Mouse (Mus musculus) heart, postnatal 10 days (tissue): ENCODE data around the gene Btbd9. TPM values are rescaled to one million over a fixed set of nuclear protein-coding genes. Genes with fewer than 3 reads are reported as not detected.
A peak's percentile ranks its signal among the peaks of the same experiment; 100 is the strongest.
"Not testable (repeated sequence)": the region's sequence is repeated elsewhere in the genome, so short reads cannot be mapped to it uniquely, and the experiment has no call there.

ENCODE experiments used
- DNase-seq, 2 experiments: peaks; one replicate each; pipeline ENCODE4 v3.0.0; 2021
- intact Hi-C: fragments of 180-260 bp; cut with DNase I; formaldehyde crosslinking; loops from one replicate; pipeline ENCODE4 v1.15.1; 2025
- total RNA-seq, 2 experiments: library from RNA; stranded (reverse); gene quantifications; 2 replicates each; pipeline ENCODE4 v1.2.3; 2021

The Btbd9 gene
- total RNA-seq, 2 experiments from 2014 or later, result 30.9 to 34.0 TPM

DNA sequence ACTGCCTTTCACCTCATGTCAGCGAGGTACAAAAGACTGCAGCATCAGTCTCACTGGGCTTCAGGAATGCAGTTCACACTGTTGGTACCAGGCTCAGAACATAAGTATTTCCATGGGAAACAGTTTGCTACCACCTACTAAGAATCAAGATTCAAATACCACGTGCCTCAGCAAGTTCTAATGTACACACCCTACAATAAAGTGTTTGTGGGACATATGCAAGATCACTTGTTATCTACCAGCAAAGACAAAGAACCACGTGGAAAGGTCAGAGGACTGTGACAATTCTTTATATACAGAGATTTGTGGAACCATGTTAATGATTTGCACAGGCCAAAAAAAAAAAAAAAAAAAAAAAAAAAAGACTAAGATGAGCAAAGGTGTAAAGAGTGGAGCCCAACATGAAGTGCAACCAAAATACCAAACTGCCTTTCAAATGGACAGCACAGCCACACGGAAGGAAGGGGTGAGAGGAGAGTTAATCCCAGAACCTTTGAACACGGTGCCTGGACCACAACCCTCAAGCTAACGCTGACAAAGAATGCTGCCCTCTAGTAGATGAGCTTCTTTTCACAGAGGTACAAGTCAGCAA is 12.7 kb downstream of the Btbd9 start:
- no peak for DNase-seq
- intact Hi-C loops, result no loop called here

DNA sequence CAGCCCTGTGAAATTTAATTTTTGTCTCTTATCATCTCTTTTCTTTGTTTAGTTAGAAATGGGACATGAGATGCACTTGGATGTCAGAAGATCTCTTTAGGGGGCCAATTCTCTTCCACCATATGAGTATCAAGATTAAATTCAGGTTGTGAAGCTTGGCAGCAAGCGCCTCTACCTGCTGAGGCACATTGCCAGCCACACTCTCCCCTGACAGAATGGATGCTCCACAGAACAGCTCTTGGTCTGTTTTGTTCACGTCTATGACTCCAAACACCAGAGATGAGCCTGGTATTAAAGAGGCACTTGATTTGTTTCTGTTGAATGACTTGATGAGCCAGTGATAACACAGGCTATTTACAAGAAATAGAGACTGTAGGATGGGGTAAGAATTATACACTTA is 13.5 kb downstream of the Btbd9 start:
- intact Hi-C loops, result no loop called here
- no peak for DNase-seq

DNA sequence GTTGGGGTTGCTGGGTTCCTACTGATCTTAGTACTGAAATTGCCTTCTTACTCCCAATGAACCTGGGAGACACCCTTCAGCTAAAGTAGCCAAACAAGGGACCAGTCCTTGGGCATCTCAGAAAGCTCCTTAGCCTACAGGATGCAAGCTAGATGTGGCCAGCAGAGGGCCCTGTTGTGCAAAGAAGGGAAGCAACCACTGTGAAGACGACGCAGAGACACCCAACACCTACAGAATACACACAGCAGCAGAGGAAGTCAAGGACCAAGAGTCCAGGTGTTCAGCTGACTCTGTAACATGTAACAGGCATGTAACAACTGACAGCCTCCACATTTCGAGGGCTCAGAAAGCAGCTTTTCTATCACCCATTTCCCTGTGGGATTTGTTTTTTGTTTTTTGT is 16.8 kb downstream of the Btbd9 start:
- intact Hi-C loops, result no loop called here
- peak; percentile 72 to 77 for DNase-seq

DNA sequence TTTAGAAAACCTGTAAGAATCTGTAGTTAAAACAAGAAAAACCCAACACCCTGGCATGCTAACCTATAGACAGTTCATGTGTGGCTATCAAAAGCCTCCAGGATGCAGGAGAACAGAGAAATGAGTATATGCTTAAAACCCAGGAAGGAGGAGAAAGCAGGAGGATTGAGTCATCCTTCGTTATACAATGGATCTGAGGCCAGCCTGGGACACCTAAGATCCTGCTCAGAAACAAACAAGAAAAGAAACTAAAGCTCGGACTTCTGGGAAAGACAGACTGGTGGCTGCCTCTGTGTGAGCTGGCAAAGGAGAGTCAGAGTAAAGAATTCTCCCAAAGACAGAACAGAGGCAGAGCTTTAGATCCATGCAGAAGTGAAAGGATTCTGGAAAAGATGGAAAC is 17.7 kb downstream of the Btbd9 start:
- intact Hi-C loops, result no loop called here

DNA sequence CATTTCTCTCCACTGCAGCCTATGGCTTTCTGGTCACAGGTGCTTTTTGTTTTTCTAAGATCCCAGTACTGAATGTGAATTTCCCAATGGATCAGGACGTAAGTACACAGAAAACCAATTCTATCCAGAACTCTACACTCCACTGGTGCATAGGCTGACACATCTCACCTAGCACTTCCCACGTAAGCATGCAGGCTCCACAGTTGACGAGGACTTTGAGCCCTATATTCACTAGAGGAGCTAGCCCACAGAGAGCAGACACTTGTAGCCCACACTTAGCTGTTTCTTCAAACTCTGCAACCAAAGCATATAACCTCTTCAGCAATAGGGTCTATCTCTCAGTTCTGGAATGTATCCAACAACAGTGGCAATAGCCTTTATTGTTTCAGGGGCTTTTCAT is 19.8 kb downstream of the Btbd9 start:
- DNase-seq, result no peak
- intact Hi-C loops, result no loop called here

More for the DNA sequence above, 17.7 kb downstream of the Btbd9 start:
- DNase-seq, result no peak

DNA sequence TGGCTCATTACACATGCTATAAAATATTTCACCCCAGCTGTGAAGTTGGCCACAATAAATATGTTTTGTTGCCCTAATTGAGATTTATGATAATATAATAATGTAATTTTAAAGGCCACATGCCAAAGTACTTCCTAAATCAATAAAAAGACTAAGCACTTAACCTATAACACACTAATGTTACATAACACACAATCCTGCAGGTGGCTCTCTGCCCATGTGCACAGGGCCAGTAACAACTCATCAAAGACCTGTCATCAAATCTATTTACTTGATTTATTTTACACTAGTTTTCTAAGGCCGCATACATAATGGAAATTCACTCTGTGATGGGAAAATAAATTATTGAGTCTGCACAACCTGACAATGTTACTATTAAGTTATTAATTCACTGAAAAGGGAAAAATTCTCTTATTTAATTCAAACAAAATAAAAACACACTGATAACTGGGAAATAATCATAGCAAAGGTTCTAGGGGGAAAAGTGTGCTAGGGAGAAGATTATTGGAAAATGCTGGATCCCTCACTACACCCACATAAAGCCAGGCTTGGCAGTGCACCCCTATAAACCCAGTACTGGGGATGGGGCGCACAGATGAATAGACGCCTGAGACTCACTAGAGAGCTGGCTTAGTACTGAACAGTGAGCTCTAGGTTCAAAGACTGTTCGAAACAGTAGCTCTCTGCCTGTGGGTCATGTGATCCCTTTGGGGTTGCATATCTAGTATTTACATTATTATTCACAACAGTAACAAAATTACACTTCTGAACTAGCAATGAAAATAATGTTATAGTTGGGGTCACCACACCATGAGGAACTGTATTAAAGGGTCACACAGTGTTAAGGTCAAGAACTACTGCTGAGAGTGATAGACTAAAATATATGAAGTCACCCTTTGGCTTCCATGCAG is 23.0 kb downstream of the Btbd9 start:
- no peak for DNase-seq
- intact Hi-C loops, result no loop called here

DNA sequence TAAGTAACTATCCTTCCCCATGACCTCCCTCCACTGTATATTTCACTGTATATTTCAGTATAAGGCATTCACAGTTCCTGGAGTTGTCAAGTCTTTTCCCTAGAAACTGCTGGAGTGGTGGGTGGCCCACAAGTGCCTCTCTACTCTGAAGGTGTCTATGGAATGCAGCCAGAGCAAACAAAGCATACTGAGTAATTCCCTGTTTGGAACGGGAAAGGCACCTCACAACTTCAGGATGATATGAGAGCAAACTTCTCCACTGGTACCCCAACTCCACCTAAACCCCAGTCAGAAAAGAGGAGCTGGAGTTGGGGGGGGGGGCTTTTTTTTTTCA is 25.5 kb downstream of the Btbd9 start:
- DNase-seq, result no peak
- intact Hi-C loops, result no loop called here

DNA sequence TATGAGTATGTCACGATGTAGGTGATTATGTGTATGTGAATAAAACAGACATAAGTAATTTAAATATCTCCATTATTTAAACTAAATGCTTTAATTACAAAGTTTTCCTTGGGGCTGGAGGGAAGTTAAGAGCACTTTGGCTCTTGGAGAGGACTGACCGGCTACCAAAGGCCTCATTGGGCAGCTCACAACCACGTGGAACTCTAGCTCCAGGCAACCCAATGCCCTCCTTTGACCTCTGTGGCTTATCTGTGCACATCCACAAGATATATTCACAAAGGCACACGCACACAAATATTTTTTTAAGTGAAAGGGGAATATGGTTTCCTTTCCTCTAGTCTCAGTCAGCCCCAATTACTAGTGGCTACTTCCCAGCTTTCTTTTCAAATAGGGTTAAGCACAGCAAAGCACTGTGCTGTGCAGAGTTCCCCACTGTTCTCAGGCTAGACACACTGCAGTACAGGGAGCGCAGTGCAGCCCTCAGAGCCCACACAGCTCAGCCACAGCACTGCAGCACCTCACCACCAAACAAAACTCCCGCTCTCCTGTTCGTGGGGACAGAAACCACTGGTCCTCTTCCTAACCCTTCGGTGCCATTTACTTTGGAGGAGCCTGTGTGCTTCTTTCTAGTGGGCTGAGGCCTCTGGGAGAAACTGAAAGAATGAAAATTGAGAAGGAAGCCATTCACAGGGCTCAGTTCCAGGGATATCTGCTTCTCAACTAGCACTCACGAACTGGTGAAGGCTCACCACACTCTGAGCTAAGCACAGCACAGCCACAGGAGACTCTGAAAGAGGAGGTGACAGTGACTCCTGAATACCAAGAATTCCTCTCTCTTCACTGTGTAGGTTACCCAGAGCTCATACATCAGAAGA is 26.2 kb downstream of the Btbd9 start:
- peak; percentile 26 to 44 for DNase-seq
- intact Hi-C loops, result no loop called here

DNA sequence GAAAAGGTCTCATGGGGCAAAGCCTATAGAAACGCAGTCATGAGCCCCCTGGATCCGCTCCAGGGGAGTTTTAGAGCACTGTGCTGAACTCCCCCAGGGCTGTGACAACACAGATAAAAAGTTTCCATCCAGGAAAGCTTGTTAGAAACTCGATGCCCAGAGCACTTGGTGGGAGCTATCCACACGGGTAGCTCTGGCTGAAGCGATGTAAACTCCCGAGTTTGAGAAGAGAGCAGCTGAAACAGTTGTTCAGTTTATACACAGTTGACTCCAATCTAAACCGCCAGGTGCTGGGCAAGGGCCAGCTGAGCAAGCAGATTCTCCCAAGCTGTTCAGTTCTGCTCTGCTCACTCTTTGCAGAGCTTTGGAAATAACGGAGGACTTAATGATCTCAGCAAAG is 37.2 kb downstream of the Btbd9 start:
- DNase-seq, result peak; percentile 58 to 60
- intact Hi-C loops, result no loop called here

DNA sequence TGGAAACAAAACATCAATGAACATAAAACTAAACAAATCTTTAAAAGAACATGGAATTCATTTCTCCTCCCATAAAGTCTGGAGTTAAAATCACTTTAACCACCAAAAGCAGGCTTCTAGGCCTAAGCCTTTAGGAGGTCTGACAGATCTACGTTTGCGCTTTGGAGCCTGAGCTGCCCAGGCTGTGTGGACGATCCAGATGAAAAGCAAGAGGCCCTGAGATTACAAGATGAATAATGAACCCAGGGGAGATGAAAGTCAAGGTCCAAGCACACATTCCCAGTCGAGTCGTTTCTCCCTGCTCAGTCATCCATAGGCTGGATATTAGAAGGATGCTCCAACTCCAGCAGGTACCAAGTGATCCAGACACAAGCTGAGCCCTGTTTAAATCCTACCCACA is 39.6 kb downstream of the Btbd9 start:
- intact Hi-C loops, result no loop called here
- DNase-seq, result no peak

DNA sequence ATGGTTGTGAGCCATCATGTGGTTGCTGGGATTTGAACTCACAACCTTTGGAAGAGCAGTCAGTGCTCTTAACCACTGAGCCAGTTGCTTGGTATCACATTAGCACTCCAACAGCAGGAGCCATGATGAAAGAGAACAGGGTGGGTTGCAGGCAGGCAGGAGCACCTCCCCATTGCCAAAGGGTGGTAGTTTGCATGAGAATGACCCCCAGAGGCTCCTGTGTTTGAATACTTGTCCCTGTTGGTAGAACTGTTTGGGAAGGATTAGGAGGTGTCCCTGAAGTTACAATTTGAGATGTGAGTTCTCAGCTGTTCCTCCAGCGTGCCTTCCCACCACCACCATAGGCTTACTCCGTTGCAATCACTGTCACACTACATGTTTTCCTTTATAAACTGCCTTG is 43.2 kb downstream of the Btbd9 start:
- DNase-seq, result no peak
- intact Hi-C loops, result no loop called here

DNA sequence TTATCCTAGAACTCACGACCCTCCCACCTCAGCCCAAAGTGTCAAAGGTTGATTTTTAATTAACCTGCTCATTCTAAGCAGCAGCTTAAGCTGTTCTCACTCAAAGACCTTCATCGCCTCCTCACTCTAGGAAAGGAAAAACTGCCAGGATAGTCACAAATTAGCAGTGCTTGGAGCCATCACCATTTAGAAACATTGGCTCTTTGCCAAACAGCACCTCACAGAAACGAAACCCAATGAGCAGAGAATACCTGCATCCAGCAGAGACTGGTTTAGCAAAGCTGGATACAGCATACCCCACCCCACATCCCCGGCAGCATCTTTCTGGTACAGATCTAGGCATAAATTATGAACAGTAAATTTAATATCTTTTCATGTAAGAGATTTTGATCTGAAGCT is 45.7 kb downstream of the Btbd9 start:
- no peak for DNase-seq

DNA sequence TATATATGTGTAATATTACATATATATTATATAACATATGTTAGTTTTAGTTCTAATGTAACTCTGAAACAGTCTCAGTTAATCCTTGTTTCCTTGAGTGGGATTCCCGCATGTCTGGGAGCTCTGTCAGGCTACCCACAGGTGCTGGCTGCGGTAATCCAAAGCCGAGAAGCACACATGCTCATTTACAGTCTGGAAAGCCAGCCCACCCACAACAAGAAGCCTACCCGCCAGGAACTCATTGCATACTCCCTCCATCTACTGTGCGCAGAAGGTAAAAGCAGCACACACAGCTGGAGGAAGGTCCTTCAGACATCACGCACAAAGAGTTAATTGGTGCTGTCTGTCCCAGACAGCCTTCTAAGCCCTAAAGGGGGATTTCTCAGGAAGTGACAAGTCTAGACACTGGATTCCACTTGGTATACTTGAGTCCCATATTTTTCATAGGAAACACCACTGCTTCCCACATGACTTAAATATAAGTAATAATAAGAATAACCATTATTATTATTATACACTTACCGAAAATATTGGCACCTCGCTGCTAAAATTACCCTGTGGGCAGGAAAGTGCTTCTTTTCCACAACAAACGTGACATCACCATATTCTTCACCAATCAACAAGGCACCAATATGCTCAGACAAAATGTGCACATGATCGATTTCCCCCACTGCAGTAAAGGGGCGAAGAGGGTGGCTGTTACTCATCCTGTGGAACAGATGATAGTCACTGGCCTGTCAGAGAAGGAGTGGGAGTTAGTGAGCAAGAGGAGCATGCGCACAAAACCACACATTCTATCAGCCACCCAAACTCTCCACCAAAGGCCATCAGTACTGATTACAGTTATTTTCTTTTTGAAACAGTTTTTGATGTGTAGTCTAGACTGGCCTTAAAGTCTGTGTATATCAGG is 46.4 kb downstream of the Btbd9 start:
- intact Hi-C loops, result no loop called here
- DNase-seq, result no peak

More for the DNA sequence above, 45.7 kb downstream of the Btbd9 start:
- intact Hi-C loops, result no loop called here

DNA sequence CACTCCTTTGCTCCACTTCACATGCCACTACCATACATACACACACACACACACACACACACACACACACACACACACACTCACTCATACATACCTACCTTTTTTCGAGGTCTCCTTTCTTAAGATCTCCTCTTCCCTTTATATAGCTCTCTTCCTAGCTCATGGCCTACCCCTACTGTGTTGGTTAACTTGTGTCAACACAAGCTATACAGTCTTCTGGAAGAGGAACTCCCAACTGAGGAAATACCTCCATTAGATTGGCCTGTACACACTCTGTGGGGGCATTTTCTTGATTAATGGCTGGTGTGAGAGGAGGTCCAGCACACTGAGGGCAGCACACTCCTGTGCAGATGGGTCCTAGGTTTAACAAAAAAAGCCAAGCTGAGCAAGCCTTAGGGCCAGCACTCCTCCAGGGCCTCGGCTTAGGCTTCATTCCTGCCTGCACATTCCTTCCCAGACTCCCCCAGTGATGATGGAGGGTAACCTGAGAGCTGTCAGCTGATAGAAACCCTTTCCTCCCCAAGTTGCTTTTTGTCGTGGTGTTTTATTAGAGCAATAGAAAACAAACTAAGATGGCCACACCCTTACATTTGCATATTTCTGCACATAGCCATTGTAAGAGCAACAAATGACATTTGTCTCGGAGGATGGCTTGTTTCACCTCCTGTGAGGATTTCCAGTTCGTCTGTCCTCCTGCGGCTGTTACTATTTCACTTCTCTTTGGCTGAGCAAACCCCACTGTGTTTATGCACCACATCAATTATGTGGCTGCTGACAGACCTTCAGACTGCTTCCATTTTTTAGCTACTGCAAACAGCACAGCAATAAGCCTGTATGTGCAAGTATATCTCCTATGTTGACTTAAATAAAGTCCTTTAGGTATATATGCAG is 50.6 kb downstream of the Btbd9 start:
- no peak for DNase-seq
- intact Hi-C loops, result no loop called here

DNA sequence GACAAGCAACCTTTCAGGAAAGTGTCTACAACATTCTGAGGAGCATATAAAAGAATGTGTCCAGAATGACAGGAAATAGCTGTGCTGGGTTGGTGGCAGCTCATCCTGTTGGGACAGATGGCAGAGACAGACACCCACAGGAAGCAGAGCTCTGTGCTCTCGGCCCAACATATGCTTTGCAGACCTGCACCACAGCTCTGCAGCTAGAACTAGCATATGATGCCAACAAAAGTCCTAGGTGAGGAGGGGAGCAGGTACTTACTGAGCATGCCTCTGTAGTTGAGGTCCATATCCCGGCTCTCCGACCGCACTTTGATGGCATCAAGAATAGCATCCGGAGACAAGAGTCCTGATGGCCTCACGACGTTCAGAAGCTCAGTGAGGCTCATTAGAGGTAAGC is 51.8 kb downstream of the Btbd9 start:
- intact Hi-C loops, result no loop called here
- DNase-seq, result no peak

DNA sequence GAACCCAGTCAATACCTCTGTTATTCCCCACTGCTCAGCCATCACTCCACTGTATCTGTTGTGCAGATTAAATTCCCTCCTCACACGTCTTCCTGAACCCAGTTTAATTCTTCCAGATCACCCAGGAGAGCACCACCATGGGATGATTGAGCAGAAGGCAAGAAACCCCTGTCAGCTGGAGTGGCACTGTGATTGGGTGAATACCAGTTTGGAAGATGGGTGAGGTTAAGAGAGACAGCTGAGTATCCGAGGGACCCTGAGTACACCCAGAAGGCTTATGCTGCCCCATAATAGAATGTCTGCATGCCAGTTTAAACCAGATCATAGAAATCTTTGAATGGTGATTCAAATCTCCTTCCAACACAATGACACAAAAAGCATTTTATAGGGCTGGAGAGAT is 52.5 kb downstream of the Btbd9 start:
- no peak for DNase-seq
- intact Hi-C loops, result no loop called here

DNA sequence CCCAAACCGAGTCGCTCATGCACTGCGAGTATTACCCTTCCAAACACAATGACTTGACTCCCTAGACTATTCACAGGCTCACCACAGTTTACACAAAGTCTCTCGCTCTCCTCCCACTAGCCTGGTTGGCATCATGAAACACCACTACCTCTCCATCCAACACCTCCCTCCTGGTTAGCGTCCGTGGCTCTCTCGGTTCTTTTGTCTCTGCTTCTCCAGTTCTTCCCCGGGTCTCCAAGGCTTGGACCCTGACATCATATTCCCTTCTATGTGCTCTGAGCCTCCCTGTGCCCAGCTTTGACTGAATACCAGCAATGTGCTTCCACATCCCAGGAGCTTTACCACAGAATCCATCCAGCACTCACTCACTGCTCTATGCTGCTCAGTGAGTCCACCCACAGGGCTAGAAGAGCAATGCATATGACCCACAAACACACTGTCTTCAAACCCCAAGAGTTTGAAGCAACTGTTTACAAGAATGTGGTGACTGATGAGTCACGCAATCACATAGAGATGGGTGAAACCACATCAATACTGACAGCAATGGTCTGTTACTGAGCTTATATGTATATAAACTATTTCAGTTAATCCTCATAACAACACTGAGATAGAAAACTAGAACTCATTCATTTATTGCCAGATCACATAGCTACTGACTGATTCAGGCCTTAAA is 53.7 kb downstream of the Btbd9 start:
- DNase-seq, result no peak
- intact Hi-C loops, result no loop called here

DNA sequence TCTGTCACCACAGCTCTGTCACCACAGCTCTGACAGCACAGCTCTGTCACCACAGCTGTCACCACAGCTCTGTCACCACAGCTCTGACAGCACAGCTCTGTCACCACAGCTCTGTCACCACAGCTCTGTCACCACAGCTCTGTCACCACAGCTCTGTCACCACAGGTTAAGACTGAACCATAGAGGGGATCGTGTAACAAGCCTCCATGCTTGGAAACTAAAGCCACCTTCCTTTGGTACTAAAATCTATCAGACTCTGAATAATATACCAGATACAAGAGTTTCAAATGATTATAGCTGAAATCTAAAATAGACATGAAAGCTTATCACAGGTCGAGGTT is 57.1 kb downstream of the Btbd9 start:
- not testable (repeated sequence) for DNase-seq
- intact Hi-C loops, result loop anchor here (10.0 kb wide), 1 partner anchor 296 kb away; no protein-coding TSS in a partner anchor
